Mouse (Mus musculus): Measurements from ENCODE around the gene Ube2b.

GRCm38 (mm10) chr11:51946144-51946543 is 54.4 kb downstream of the Ube2b start:
- TF ChIP-seq CTCF (IDR thresholded peaks at IDR 0.05; ENCODE audit: low read depth, low read length) (no peak), POLR2A (IDR thresholded peaks at IDR 0.05; ENCODE audit: insufficient read depth, low read length) (no peak), EP300 (IDR thresholded peaks at IDR 0.05; ENCODE audit: insufficient read depth, low read depth, low read length) (no peak)
